Mouse (Mus musculus) cortical plate, adult 2 months (tissue): ENCODE measurements around the gene Gfra4.

Experiments used
- CTCF ChIP-seq: fragments of 200-500 bp; IDR thresholded peaks from 2 replicates; pipeline ENCODE4 v1.5.1; 2011; ENCODE audit warnings: mild to moderate bottlenecking, control low read depth, low read length; ENCODE audit not compliant: insufficient read depth; ENCODE audit errors: extremely low read depth
- POLR2A ChIP-seq: fragments of 200-500 bp; IDR thresholded peaks from 2 replicates; pipeline ENCODE4 v1.6.1; 2011; ENCODE audit warnings: mild to moderate bottlenecking, low read length, control low read depth; ENCODE audit not compliant: insufficient read depth; ENCODE audit errors: extremely low read depth

- TF ChIP-seq POLR2A = no peak
- TF ChIP-seq CTCF = no peak
Observed at GRCm38 (mm10) chr2:131030998-131031397, 11.9 kb downstream of the Gfra4 start.
